Mouse (Mus musculus) hindbrain, embryonic 14.5 days (tissue): ENCODE results near the gene Brd3. TPM values are rescaled to one million over a fixed set of nuclear protein-coding genes. Genes with fewer than 3 reads are reported as not detected.
A peak's percentile ranks its signal among the peaks of the same experiment; 100 is the strongest.

Source experiments
- ATAC-seq: fragments of 200-750 bp; cut with Nextera tagmentation; 2 replicates; pipeline ENCODE4 v1.8.0; 2017; ENCODE audit warnings: moderate number of reproducible peaks, mild to moderate bottlenecking, moderate TSS enrichment, moderate library complexity; ENCODE audit not compliant: low FRiP score
- DNase-seq: peaks from one replicate; pipeline ENCODE4 v3.0.0-alpha.2; 2015; ENCODE audit warnings: low spot score
- H3K27ac ChIP-seq: fragments of 300-500 bp; sonication (generic); 2 replicates; pipeline ENCODE4 v1.5.1; 2014; ENCODE audit warnings: mild to moderate bottlenecking, moderate library complexity
- H3K27me3 ChIP-seq: fragments of 300-500 bp; sonication (generic); 2 replicates; pipeline ENCODE4 v1.6.1; 2014; ENCODE audit warnings: mild to moderate bottlenecking, low read length, mixed read lengths; ENCODE audit not compliant: control insufficient read depth, insufficient read depth
- H3K36me3 ChIP-seq: fragments of 300-500 bp; sonication (generic); replicated peaks from 2 replicates; pipeline ENCODE4 v1.6.1; 2014; ENCODE audit not compliant: control insufficient read depth, insufficient read depth
- H3K4me1 ChIP-seq: fragments of 300-500 bp; sonication (generic); replicated peaks from 2 replicates; pipeline ENCODE4 v1.6.1; 2014; ENCODE audit warnings: antibody characterized with exemption, low read length, mixed read lengths; ENCODE audit not compliant: control insufficient read depth, insufficient read depth
- H3K4me2 ChIP-seq: fragments of 300-500 bp; sonication (generic); replicated peaks from 2 replicates; pipeline ENCODE4 v1.6.1; 2014; ENCODE audit warnings: mild to moderate bottlenecking, moderate library complexity
- H3K4me3 ChIP-seq: fragments of 300-500 bp; sonication (generic); replicated peaks from 2 replicates; pipeline ENCODE4 v1.5.1; 2014; ENCODE audit warnings: mild to moderate bottlenecking, low read length
- H3K9ac ChIP-seq: fragments of 300-500 bp; sonication (generic); 2 replicates; pipeline ENCODE4 v1.6.1; 2014
- H3K9me3 ChIP-seq: fragments of 300-500 bp; sonication (generic); 2 replicates; pipeline ENCODE4 v1.6.1; 2016; ENCODE audit warnings: low read length; ENCODE audit not compliant: control insufficient read depth
- WGBS: fragments of 180-500 bp; shearing (Covaris S2); extraction: QIAGEN DNeasy Blood & Tissue Kit; methylation state at CpG from one replicate; pipeline ENCODE4 v1.1.7; 2014; 5-methylcytosine and 5-hydroxymethylcytosine counted together
- microRNA-seq: library from miRNA; unstranded; fragments of <30 nt; microRNA quantifications from one replicate; pipeline ENCODE4, GENCODE M21; 2016
- polyA plus RNA-seq: library from polyadenylated mRNA; unstranded; fragments of >200 nt; fragmentation: Nextera tagmentation; extraction: Ambion mirVana; gene quantifications from 2 replicates; pipeline ENCODE4 v1.2.1, GENCODE M21; 2014

The Brd3 gene
- polyA plus RNA-seq, 1 experiment from 2014 or later = 134 TPM

- DNase-seq (no peak), ATAC-seq (no peak)
- no peaks in the 10 kb centered on the region for H3K27me3 ChIP-seq
- 0 out of 2 replicates have a peak overlapping the region, but pooled peaks have one; percentile 4 for H3K9ac ChIP-seq
- H3K4me3 ChIP-seq = no peak overlapping the region
- peaks cover 29% of the 10 kb centered on the region for H3K4me1 ChIP-seq
- H3K36me3 ChIP-seq = no peaks in the 10 kb centered on the region
- H3K9me3 ChIP-seq = no peaks in the 10 kb centered on the region
- 54% methylated on average over 5 of the region's 5 CpGs for WGBS
- no peak overlapping the region for H3K4me2 ChIP-seq
- H3K27ac ChIP-seq = no peak overlapping the region
These were observed 102.2 kb downstream of the Brd3 start for GRCm38 (mm10) chr2:27405094-27405884.

GRCm38 (mm10) chr2:27404375-27405093 lies 102.9 kb downstream of the Brd3 start:
- peaks cover 29% of the 10 kb centered on the region for H3K4me1 ChIP-seq
- no peak overlapping the region for H3K27ac ChIP-seq
- no peaks in the 10 kb centered on the region; the same call in 1 of the 2 replicates for H3K9me3 ChIP-seq
- H3K9ac ChIP-seq = 0 out of 2 replicates have a peak overlapping the region, but pooled peaks have one; percentile 4
- H3K4me3 ChIP-seq = no peak overlapping the region
- H3K27me3 ChIP-seq = no peaks in the 10 kb centered on the region
- no peak for ATAC-seq
- WGBS = 36% methylated on average over 6 of the region's 6 CpGs
- DNase-seq = no peak
- H3K4me2 ChIP-seq = no peak overlapping the region
- no peaks in the 10 kb centered on the region for H3K36me3 ChIP-seq

- ATAC-seq (no peak), DNase-seq (no peak)
- Histone ChIP-seq H3K27ac (no peak overlapping the region), H3K9me3 (no peaks in the 10 kb centered on the region; the same call in 1 of the 2 replicates), H3K4me2 (no peak overlapping the region), H3K9ac (no peak overlapping the region), H3K27me3 (no peaks in the 10 kb centered on the region), H3K36me3 (no peaks in the 10 kb centered on the region), H3K4me3 (no peak overlapping the region), H3K4me1 (peaks cover 28% of the 10 kb centered on the region)
- WGBS = 88% methylated on average over 2 of the region's 2 CpGs
These were observed 105.9 kb downstream of the Brd3 start for GRCm38 (mm10) chr2:27401544-27401943.

- WGBS = 96% methylated on average over 2 of the region's 2 CpGs
- Histone ChIP-seq H3K27ac (no peak overlapping the region), H3K27me3 (no peaks in the 10 kb centered on the region), H3K9ac (no peak overlapping the region), H3K36me3 (no peaks in the 10 kb centered on the region), H3K4me3 (no peak overlapping the region), H3K4me2 (no peak overlapping the region), H3K9me3 (no peaks in the 10 kb centered on the region; the same call in 1 of the 2 replicates), H3K4me1 (peaks cover 34% of the 10 kb centered on the region)
- DNase-seq = no peak
- ATAC-seq = no peak
These were observed 107.4 kb downstream of the Brd3 start for GRCm38 (mm10) chr2:27400083-27400482.

- WGBS = 59% methylated on average over 17 of the region's 17 CpGs
- Histone ChIP-seq H3K36me3 (no peaks in the 10 kb centered on the region), H3K4me1 (peaks cover 37% of the 10 kb centered on the region), H3K4me3 (no peak overlapping the region), H3K9ac (no peak overlapping the region), H3K4me2 (no peak overlapping the region), H3K27me3 (no peaks in the 10 kb centered on the region), H3K27ac (peak overlapping the region; percentile 58), H3K9me3 (no peaks in the 10 kb centered on the region; the same call in 1 of the 2 replicates)
- no peak for DNase-seq
- peak; percentile 61; the same call in 1 of the 2 replicates for ATAC-seq
These were observed 110.6 kb downstream of the Brd3 start for GRCm38 (mm10) chr2:27396656-27397440.

Small RNA genes within 50 kb of the gene (microRNA-seq; reads per million reads assigned to microRNA genes)
- not detected for gene Gm24049
- not detected for gene Mir7578

Other genes with a start within 250 kb of the Brd3 start
- gene Vav2, start 80.6 kb downstream of the Brd3 start, polyA plus RNA-seq = 15.0 and 16.0 TPM in 2 replicates
- 43.8 and 45.9 TPM in 2 replicates for gene Brd3os, start 65.3 kb downstream of the Brd3 start, polyA plus RNA-seq
- 39.1 and 42.1 TPM in 2 replicates for gene Wdr5, start 7.5 kb upstream of the Brd3 start, polyA plus RNA-seq
- 2.4 and 2.7 TPM in 2 replicates for gene Rxra, start 168.8 kb upstream of the Brd3 start, polyA plus RNA-seq